In the genomic region with DNA sequence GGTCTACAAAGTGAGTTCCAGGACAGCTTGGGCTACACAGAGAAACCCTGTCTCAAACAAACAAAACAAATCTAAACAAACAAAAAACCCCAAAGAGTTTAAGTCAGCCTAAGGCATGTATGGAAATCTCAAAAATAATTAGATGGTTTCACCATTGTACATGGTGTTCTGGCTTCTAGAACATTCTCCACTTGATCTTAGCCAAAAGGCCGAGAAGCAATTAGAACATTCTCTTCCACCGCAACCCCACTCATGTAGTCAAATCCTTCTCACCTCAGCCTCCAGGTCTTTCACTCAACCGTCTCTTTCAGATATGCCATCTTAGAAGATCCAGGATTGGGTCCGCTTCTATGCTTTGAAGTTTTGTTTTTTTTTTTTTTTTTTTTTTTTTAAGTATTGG, we compare ENCODE assay signal across 27 mouse cellular contexts. TPM values are rescaled to one million over a fixed set of nuclear protein-coding genes. Genes with fewer than 3 reads are reported as not detected.
"Had no signal": no experiment of that assay in that cellular context is flagged by ENCODE, and none has a peak within 500 bp of the region (broad histone marks: within the 10 kb centered on the region; RNA-seq: fewer than 3 reads in every experiment).

No protein-coding gene starts in this region.

- H3K27ac ChIP-seq: forebrain, embryonic 12.5 days; gastrocnemius, adult 2 months; heart, adult 2 months had no signal

- H3K9ac ChIP-seq: embryonic facial prominence, embryonic 12.5 days; embryonic facial prominence, embryonic 13.5 days; embryonic facial prominence, embryonic 15.5 days; forebrain, embryonic 12.5 days; forebrain, embryonic 13.5 days; forebrain, embryonic 15.5 days; forebrain, postnatal 0 days had no signal

- H3K9me3 ChIP-seq: embryonic facial prominence, embryonic 10.5 days; embryonic facial prominence, embryonic 12.5 days; embryonic facial prominence, embryonic 13.5 days; embryonic facial prominence, embryonic 15.5 days; forebrain, embryonic 10.5 days; forebrain, embryonic 12.5 days; forebrain, embryonic 13.5 days; forebrain, embryonic 15.5 days had no signal

- DNase-seq: cerebellum, adult 2 months; cerebellum, adult 8-10 months; cerebellum, adult 9-10 months; cerebellum, adult 9-11 months; cerebellum, postnatal 25 days; cerebellum, postnatal 36 days; embryo, embryonic 11 days; forebrain, postnatal 0 days; gastrocnemius, adult 2 months; gastrocnemius, postnatal 10 days; gastrocnemius, postnatal 14 days; gastrocnemius, postnatal 25 days; gastrocnemius, postnatal 36 days; heart, adult 11 months; heart, adult 18-20 months; heart, adult 2 months had no signal

- ATAC-seq: forebrain, embryonic 15.5 days; forebrain, postnatal 0 days had no signal

- H3K27me3 ChIP-seq: embryonic facial prominence, embryonic 12.5 days; embryonic facial prominence, embryonic 13.5 days; embryonic facial prominence, embryonic 15.5 days; forebrain, embryonic 12.5 days; forebrain, embryonic 13.5 days; forebrain, embryonic 15.5 days had no signal

- H3K4me3 ChIP-seq: embryonic facial prominence, embryonic 10.5 days; embryonic facial prominence, embryonic 12.5 days; embryonic facial prominence, embryonic 13.5 days; embryonic facial prominence, embryonic 15.5 days; erythroblast, embryonic 14.5 days; forebrain, embryonic 10.5 days; forebrain, embryonic 12.5 days; forebrain, embryonic 13.5 days; forebrain, embryonic 15.5 days; gastrocnemius, adult 2 months; heart, adult 2 months had no signal

- H3K36me3 ChIP-seq: embryonic facial prominence, embryonic 10.5 days; embryonic facial prominence, embryonic 12.5 days; embryonic facial prominence, embryonic 13.5 days; embryonic facial prominence, embryonic 15.5 days; forebrain, embryonic 10.5 days; forebrain, embryonic 12.5 days; forebrain, embryonic 15.5 days had no signal

- H3K4me2 ChIP-seq: embryonic facial prominence, embryonic 12.5 days; embryonic facial prominence, embryonic 13.5 days; embryonic facial prominence, embryonic 15.5 days; forebrain, embryonic 12.5 days; forebrain, embryonic 13.5 days; forebrain, embryonic 15.5 days had no signal

RNA-seq across cellular contexts. Expression of a gene that starts 53.1 kb away (rescaled TPM):
- polyA plus RNA-seq: erythroblast, embryonic 14.5 days; forebrain, embryonic 13.5 days; forebrain, embryonic 14.5 days; forebrain, embryonic 15.5 days; forebrain, embryonic 16.5 days; forebrain, postnatal 0 days had no signal
